In genomic region chr1:159650486-159650885, GRCm38 (mm10) we compare ENCODE assay signal across 28 mouse cellular contexts.
DNase-seq lines count a peak whose midpoint lies in the region; ATAC-seq and TF ChIP-seq lines count a peak whose summit lies in the region.
"Had no signal": no experiment of that assay in that cellular context is flagged by ENCODE, and none has a peak within 500 bp of the region (broad histone marks: within the 10 kb centered on the region; RNA-seq: fewer than 3 reads in every experiment).

No protein-coding gene starts in this region.

- ATAC-seq in lung, embryonic 14.5 days (ENCODE audit: insufficient read depth): no peak
- no peak for ATAC-seq in erythroblast, adult 5-6 weeks (replicated peaks; ENCODE audit: low FRiP score, poor library complexity, severe bottlenecking)
- ATAC-seq: forebrain, postnatal 0 days; hindbrain, embryonic 16.5 days; intestine, embryonic 15.5 days; Patski had no signal

- 43% methylated on average over 4 of the region's 4 CpGs for WGBS in lung, embryonic 14.5 days

- no peaks in the 10 kb centered on the region for H3K4me1 ChIP-seq in lung, embryonic 14.5 days (ENCODE audit: insufficient read depth)
- peaks cover 4% of the 10 kb centered on the region in 2 experiments; a peak in 2 of 4 replicates for H3K4me1 ChIP-seq in ES-E14 (ENCODE audit: control insufficient read depth in 2 of 2, insufficient read depth in 2 of 2, low read length in 2 of 2, poor library complexity in 1 of 2)
- H3K4me1 ChIP-seq: intestine, embryonic 15.5 days had no signal

- H3K9me3 ChIP-seq in lung, embryonic 14.5 days (ENCODE audit: low read depth, low read length): no peaks in the 10 kb centered on the region
- no peaks in the 10 kb centered on the region for H3K9me3 ChIP-seq in ES-E14 (ENCODE audit: control insufficient read depth, insufficient read depth, low read depth, low read length)
- H3K9me3 ChIP-seq: forebrain, embryonic 12.5 days; G1E; intestine, embryonic 15.5 days; limb, embryonic 13.5 days had no signal

- in situ Hi-C loops in ES-E14 (cut with MboI; ENCODE audit: low sequenced_read_pairs in 2 of 2, unreplicated experiment in 2 of 2): no loop called here

- peak; percentile 32 for DNase-seq in lung, embryonic 14.5 days
- no peak for DNase-seq in lung, postnatal 4 days
- peak; percentile 20 for DNase-seq in ES-E14 (ENCODE audit: low read depth, low spot score)
- peak; percentile 58 for DNase-seq in ZHBTc4 (ENCODE audit: low read depth, low spot score)
- peak; percentile 12 for DNase-seq in retina, embryonic 14.5 days (ENCODE audit: low spot score)
- no peak for DNase-seq in adrenal gland, postnatal 36 days
- DNase-seq: adrenal gland, postnatal 25 days; B cell, adult 2 months; cerebellum, adult 18-20 months; cerebellum, postnatal 14 days; forebrain, postnatal 0 days; gastrocnemius, postnatal 25 days; heart, adult 18-20 months; heart, postnatal 4 days; kidney, adult 2 months; kidney, postnatal 36 days; right cerebral cortex, postnatal 25 days; thymus, postnatal 14 days had no signal

- no peak overlapping the region for H3K9ac ChIP-seq in lung, embryonic 14.5 days
- H3K9ac ChIP-seq in ES-E14 (ENCODE audit: insufficient read depth, low read depth, low read length, poor library complexity, severe bottlenecking): no peak overlapping the region
- H3K9ac ChIP-seq: forebrain, embryonic 12.5 days; forebrain, postnatal 0 days; intestine, embryonic 15.5 days; limb, embryonic 13.5 days had no signal

- no peak overlapping the region for H3K27ac ChIP-seq in lung, embryonic 14.5 days (ENCODE audit: low read depth)
- H3K27ac ChIP-seq in ES-E14 (ENCODE audit: insufficient read depth, low read depth, low read length, poor library complexity, severe bottlenecking): no peak overlapping the region
- H3K27ac ChIP-seq: forebrain, embryonic 12.5 days; intestine, embryonic 15.5 days; limb, embryonic 13.5 days had no signal

- no peaks in the 10 kb centered on the region for H3K36me3 ChIP-seq in lung, embryonic 14.5 days (ENCODE audit: insufficient read depth)
- no peaks in the 10 kb centered on the region for H3K36me3 ChIP-seq in ES-E14 (ENCODE audit: control insufficient read depth, insufficient read depth, low read length, poor library complexity, severe bottlenecking)
- H3K36me3 ChIP-seq: forebrain, embryonic 12.5 days; G1E; intestine, embryonic 15.5 days; limb, embryonic 13.5 days had no signal

- no peaks in the 10 kb centered on the region for H3K27me3 ChIP-seq in lung, embryonic 14.5 days (ENCODE audit: insufficient read depth, low read length)
- H3K27me3 ChIP-seq: forebrain, embryonic 12.5 days; intestine, embryonic 15.5 days; limb, embryonic 13.5 days had no signal

- H3K4me3 ChIP-seq in lung, embryonic 14.5 days (ENCODE audit: low read depth, low read length): no peak overlapping the region
- H3K4me3 ChIP-seq in ES-E14 (ENCODE audit: insufficient read depth in 1 of 2, low read depth in 1 of 2, low read length in 2 of 2, poor library complexity in 1 of 2, severe bottlenecking in 1 of 2): no peak overlapping the region
- H3K4me3 ChIP-seq: forebrain, embryonic 12.5 days; intestine, embryonic 15.5 days; limb, embryonic 13.5 days had no signal

- no peak overlapping the region for H3K4me2 ChIP-seq in lung, embryonic 14.5 days
- H3K4me2 ChIP-seq: forebrain, embryonic 12.5 days; heart, embryonic 11.5 days; intestine, embryonic 15.5 days; limb, embryonic 13.5 days; liver, embryonic 11.5 days; midbrain, embryonic 11.5 days had no signal

- no peak for TF ChIP-seq CTCF in lung, embryonic 14.5 days (IDR thresholded peaks at IDR 0.05; ENCODE audit: low read depth)

TF ChIP-seq in ES-E14, 5 proteins besides CTCF, POLR2A, EP300 and RAD21:
- TF ChIP-seq CHD2 (IDR thresholded peaks at IDR 0.05; ENCODE audit: low read depth, low read length) (no peak), ZC3H11A (IDR thresholded peaks at IDR 0.05; ENCODE audit: borderline replicate concordance, low read depth, low read length) (no peak), ZNF384 (IDR thresholded peaks at IDR 0.05; ENCODE audit: low read depth, low read length) (no peak), MAFK (IDR thresholded peaks at IDR 0.05; ENCODE audit: insufficient read depth, low read depth, low read length) (no peak), HCFC1 (IDR thresholded peaks at IDR 0.05; ENCODE audit: borderline replicate concordance, insufficient read depth, low read length) (no peak)

Comparison
In these comparisons a context has a peak if more than half of its experiments do, and no peak if none do; other contexts are left out.
1. DNase-seq: peak in lung, embryonic 14.5 days (single experiment), ES-E14 (single experiment), ZHBTc4 (single experiment) and retina, embryonic 14.5 days (single experiment); none in lung, postnatal 4 days (0 of 2) and adrenal gland, postnatal 36 days (0 of 2).